Mouse (Mus musculus) lung, embryonic 16.5 days (tissue): ENCODE measurements at regions not wholly inside any gene's neighbourhood (a gene's known extent, or its start where the extent isn't known, plus 50 kb on each side); places are given as distances from the start of the nearest gene placed in this dataset. TPM values are rescaled to one million over a fixed set of nuclear protein-coding genes. Genes with fewer than 3 reads are reported as not detected.

Source experiments
- ATAC-seq: fragments of 200-750 bp; cut with Nextera tagmentation; 2 replicates; pipeline ENCODE4 v1.8.0; 2017; ENCODE audit warnings: low read depth, mild to moderate bottlenecking, moderate library complexity
- H3K27ac ChIP-seq: fragments of 300-500 bp; sonication (generic); 2 replicates; pipeline ENCODE4 v1.5.1; 2014; ENCODE audit warnings: mild to moderate bottlenecking, control low read depth, low read length
- H3K27me3 ChIP-seq: fragments of 300-500 bp; sonication (generic); 2 replicates; pipeline ENCODE4 v1.6.1; 2014; ENCODE audit warnings: low read depth, low read length, mixed read lengths; ENCODE audit not compliant: control insufficient read depth, insufficient read depth
- H3K36me3 ChIP-seq: fragments of 300-500 bp; sonication (generic); 2 replicates; pipeline ENCODE4 v1.6.1; 2014; ENCODE audit warnings: low read length; ENCODE audit not compliant: control insufficient read depth, insufficient read depth
- H3K4me1 ChIP-seq: fragments of 300-500 bp; sonication (generic); replicated peaks from 2 replicates; pipeline ENCODE4 v1.6.1; 2014; ENCODE audit warnings: low read length, mixed read lengths; ENCODE audit not compliant: control insufficient read depth, insufficient read depth
- H3K4me2 ChIP-seq: fragments of 300-500 bp; sonication (generic); 2 replicates; pipeline ENCODE4 v1.6.1; 2014; ENCODE audit warnings: low read depth, low read length, control low read depth
- H3K4me3 ChIP-seq: fragments of 300-500 bp; sonication (generic); 2 replicates; pipeline ENCODE4 v1.5.1; 2014; ENCODE audit warnings: mild to moderate bottlenecking, low read length, control low read depth
- H3K9ac ChIP-seq: fragments of 300-500 bp; sonication (generic); 2 replicates; pipeline ENCODE4 v1.6.1; 2014; ENCODE audit warnings: low read length, control low read depth
- H3K9me3 ChIP-seq: fragments of 300-500 bp; sonication (generic); 2 replicates; pipeline ENCODE4 v1.6.1; 2016; ENCODE audit warnings: low read length; ENCODE audit not compliant: control insufficient read depth
- WGBS: fragments of 180-500 bp; shearing (Covaris S2); extraction: QIAGEN DNeasy Blood & Tissue Kit; methylation state at CpG from one replicate; pipeline ENCODE4 v1.1.7; 2014; 5-methylcytosine and 5-hydroxymethylcytosine counted together
- microRNA-seq: library from miRNA; unstranded; fragments of <30 nt; microRNA quantifications from one replicate; pipeline ENCODE4, GENCODE M21; 2016

GRCm38 (mm10) chr16:55375922-55376321, 78.1 kb upstream of the Zpld1 start:
- 81% methylated on average over 3 of the region's 3 CpGs for WGBS
- H3K4me3 ChIP-seq: no peak overlapping the region
- H3K9ac ChIP-seq: no peak overlapping the region
- ATAC-seq: no peak
- H3K27me3 ChIP-seq: no peaks in the 10 kb centered on the region
- no peak overlapping the region for H3K27ac ChIP-seq
- H3K4me1 ChIP-seq: peaks cover under 1% of the 10 kb centered on the region; the same call in 1 of the 2 replicates
- H3K36me3 ChIP-seq: no peaks in the 10 kb centered on the region
- H3K4me2 ChIP-seq: no peak overlapping the region
- H3K9me3 ChIP-seq: no peaks in the 10 kb centered on the region

DNA sequence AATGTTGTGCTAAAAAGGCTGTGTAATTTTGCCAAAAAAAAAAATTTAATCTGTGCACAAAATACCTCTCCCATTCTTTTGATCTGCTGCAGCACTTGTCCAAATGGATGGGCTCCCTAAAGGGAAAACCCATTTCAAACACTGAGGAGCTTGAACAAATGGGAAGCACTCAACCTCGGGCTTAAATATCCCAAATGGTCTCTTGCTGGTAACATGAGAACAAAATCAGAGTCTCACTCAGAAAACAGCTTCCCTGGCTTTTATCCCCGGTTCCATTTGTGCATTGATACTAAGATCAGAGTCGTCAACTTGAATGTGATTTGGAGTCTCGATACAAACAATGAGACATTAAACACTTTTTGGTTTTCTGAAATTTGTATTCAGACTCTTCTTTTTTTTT, 59.9 kb upstream of the Zpld1 start:
- Histone ChIP-seq H3K4me2 (no peak overlapping the region), H3K27ac (no peak overlapping the region), H3K27me3 (no peaks in the 10 kb centered on the region), H3K36me3 (no peaks in the 10 kb centered on the region), H3K9ac (no peak overlapping the region), H3K4me3 (no peak overlapping the region), H3K4me1 (no peaks in the 10 kb centered on the region), H3K9me3 (no peaks in the 10 kb centered on the region)
- ATAC-seq: no peak
- 28% methylated on average over 4 of the region's 4 CpGs for WGBS

GRCm38 (mm10) chr16:55356097-55356496, 58.3 kb upstream of the Zpld1 start:
- no peaks in the 10 kb centered on the region for H3K27me3 ChIP-seq
- H3K27ac ChIP-seq: no peak overlapping the region
- H3K36me3 ChIP-seq: no peaks in the 10 kb centered on the region
- 78% methylated on average over 3 of the region's 3 CpGs for WGBS
- no peak overlapping the region for H3K4me2 ChIP-seq
- H3K9ac ChIP-seq: no peak overlapping the region
- no peaks in the 10 kb centered on the region for H3K4me1 ChIP-seq
- H3K9me3 ChIP-seq: peaks cover 2% of the 10 kb centered on the region; the same call in 1 of the 2 replicates
- no peak for ATAC-seq
- no peak overlapping the region for H3K4me3 ChIP-seq

Small RNA genes in the stretch of these regions (microRNA-seq; reads per million reads assigned to microRNA genes)
- gene Mir5118: not detected
